Mouse (Mus musculus) olfactory bulb, adult 2 months (tissue): ENCODE results near the gene Cd81. TPM values are rescaled to one million over a fixed set of nuclear protein-coding genes. Genes with fewer than 3 reads are reported as not detected.

ENCODE experiments used
- H3K27ac ChIP-seq: fragments of 200-500 bp; 2 replicates; pipeline ENCODE4 v1.5.1; 2012; ENCODE audit warnings: low read depth, low read length; ENCODE audit not compliant: insufficient read depth
- H3K4me1 ChIP-seq: fragments of 200-500 bp; 2 replicates; pipeline ENCODE4 v1.6.1; 2012; ENCODE audit warnings: low read length; ENCODE audit not compliant: control insufficient read depth, insufficient read depth
- H3K4me3 ChIP-seq: fragments of 200-500 bp; 2 replicates; pipeline ENCODE4 v1.5.1; 2012; ENCODE audit warnings: mild to moderate bottlenecking, low read depth, low read length, moderate library complexity; ENCODE audit not compliant: insufficient read depth
- CTCF ChIP-seq: fragments of 200-500 bp; IDR thresholded peaks from 2 replicates; pipeline ENCODE4 v1.5.1; 2012; ENCODE audit warnings: low read depth, mild to moderate bottlenecking, low read length, moderate library complexity; ENCODE audit not compliant: insufficient read depth
- POLR2A ChIP-seq: fragments of 200-500 bp; IDR thresholded peaks from 2 replicates; pipeline ENCODE4 v1.6.1; 2012; ENCODE audit warnings: mild to moderate bottlenecking, low read depth, low read length, moderate library complexity; ENCODE audit not compliant: insufficient read depth
- WGBS: fragments of 180-500 bp; shearing (Covaris S2); methylation state at CpG from one replicate; pipeline ENCODE4 v1.1.7; 2018; 5-methylcytosine and 5-hydroxymethylcytosine counted together
- polyA plus RNA-seq: library from polyadenylated mRNA; stranded (reverse); fragments of >200 nt; gene quantifications from 2 replicates; pipeline ENCODE4 v1.2.4, GENCODE M21; 2012; ENCODE audit warnings: low replicate concordance; ENCODE audit not compliant: missing spikeins, insufficient read depth, insufficient read length

Cd81 gene
- polyA plus RNA-seq, 1 experiment, result not detected

GRCm38 (mm10) chr7:143108996-143109660, 56.6 kb downstream of the Cd81 start:
- WGBS, result 38% methylated on average over 3 of the region's 3 CpGs
- no peak for TF ChIP-seq CTCF
- TF ChIP-seq POLR2A, result no peak
- Histone ChIP-seq H3K4me3 (no peak overlapping the region), H3K27ac (no peak overlapping the region), H3K4me1 (peaks cover 11% of the 10 kb centered on the region; the same call in 1 of the 2 replicates)

- no peak for TF ChIP-seq POLR2A
- TF ChIP-seq CTCF, result no peak
- peaks cover 11% of the 10 kb centered on the region; the same call in 1 of the 2 replicates for H3K4me1 ChIP-seq
- H3K4me3 ChIP-seq, result no peak overlapping the region
- H3K27ac ChIP-seq, result no peak overlapping the region
- 71% methylated on average over 3 of the region's 3 CpGs for whole genome bisulfite sequencing
Observed at GRCm38 (mm10) chr7:143109696-143110095, 57.2 kb downstream of the Cd81 start.

DNA sequence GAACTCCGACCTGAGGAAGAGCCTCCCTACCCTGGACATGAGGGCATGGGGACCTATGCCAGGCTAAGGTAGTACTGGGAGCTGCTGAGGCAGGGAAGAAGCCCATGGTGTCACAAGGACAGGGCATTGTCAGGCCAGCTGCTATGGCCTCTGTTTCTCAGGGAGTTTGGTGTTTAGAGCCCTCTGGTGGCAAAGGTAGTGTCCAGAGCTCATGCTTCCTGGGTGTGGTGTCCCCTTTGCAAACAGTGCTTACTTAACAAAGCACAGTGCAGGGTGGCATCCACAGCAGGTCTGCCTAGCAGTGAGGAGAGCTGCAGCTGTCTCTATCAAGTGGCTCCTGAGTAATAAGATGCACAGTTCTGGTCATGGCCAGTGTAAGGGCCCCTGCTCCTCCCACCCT, 58.3 kb downstream of the Cd81 start:
- TF ChIP-seq CTCF, result no peak
- no peak for TF ChIP-seq POLR2A
- Histone ChIP-seq H3K4me3 (no peak overlapping the region), H3K4me1 (peaks cover 11% of the 10 kb centered on the region; the same call in 1 of the 2 replicates), H3K27ac (no peak overlapping the region)
- 54% methylated on average over 1 of the region's 1 CpGs for WGBS

DNA sequence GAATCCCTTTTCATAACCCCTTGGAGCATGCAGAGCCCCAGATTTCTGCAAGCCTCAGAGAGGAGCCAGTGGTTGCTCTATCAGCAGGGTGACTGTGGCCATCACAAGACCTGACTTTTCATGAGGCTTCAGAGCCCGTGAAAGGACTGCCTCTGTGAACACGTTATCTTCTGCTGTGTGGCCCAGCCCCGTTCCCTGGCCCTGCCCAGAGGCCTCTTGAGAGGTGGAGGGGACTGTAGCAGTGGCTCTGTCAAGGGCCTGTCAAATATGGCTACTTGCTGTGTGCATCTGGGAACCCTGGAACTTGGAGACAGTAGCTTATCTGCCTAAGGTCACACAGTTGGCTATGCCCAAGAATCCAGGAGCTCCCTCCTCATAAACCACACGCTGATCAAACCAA, 59.2 kb downstream of the Cd81 start:
- H3K4me1 ChIP-seq, result peaks cover 10% of the 10 kb centered on the region; the same call in 1 of the 2 replicates
- H3K4me3 ChIP-seq, result no peak overlapping the region
- no peak overlapping the region for H3K27ac ChIP-seq
- 68% methylated on average over 4 of the region's 4 CpGs for WGBS
- TF ChIP-seq CTCF, result no peak
- TF ChIP-seq POLR2A, result no peak

GRCm38 (mm10) chr7:143112395-143112794, 59.9 kb downstream of the Cd81 start:
- no peak overlapping the region for H3K27ac ChIP-seq
- no peak overlapping the region for H3K4me3 ChIP-seq
- H3K4me1 ChIP-seq, result peaks cover 3% of the 10 kb centered on the region; the same call in 1 of the 2 replicates
- 47% methylated on average over 1 of the region's 1 CpGs for WGBS
- TF ChIP-seq CTCF, result no peak
- TF ChIP-seq POLR2A, result no peak

DNA sequence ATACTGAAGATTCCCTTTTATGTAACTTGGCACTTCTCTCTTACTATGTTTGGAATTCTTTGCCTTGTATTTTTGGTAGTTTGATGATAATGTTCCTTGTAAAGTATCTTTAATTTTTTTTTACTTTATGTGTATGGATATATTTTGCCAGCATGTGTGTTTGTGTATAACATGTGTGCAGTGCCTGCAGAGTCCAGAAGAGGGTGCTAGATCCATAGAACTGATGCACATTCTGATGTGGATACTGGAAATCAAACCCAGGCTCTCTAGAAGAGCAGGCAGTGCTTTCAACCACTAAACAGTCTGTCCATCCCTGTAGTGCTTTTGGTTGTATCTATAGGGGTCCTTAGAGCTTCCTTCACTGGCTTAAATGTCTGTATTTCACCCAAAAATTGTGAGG, 62.2 kb downstream of the Cd81 start:
- no peak for TF ChIP-seq POLR2A
- no peak for TF ChIP-seq CTCF
- H3K27ac ChIP-seq, result no peak overlapping the region
- no peak overlapping the region for H3K4me3 ChIP-seq
- H3K4me1 ChIP-seq, result no peaks in the 10 kb centered on the region

DNA sequence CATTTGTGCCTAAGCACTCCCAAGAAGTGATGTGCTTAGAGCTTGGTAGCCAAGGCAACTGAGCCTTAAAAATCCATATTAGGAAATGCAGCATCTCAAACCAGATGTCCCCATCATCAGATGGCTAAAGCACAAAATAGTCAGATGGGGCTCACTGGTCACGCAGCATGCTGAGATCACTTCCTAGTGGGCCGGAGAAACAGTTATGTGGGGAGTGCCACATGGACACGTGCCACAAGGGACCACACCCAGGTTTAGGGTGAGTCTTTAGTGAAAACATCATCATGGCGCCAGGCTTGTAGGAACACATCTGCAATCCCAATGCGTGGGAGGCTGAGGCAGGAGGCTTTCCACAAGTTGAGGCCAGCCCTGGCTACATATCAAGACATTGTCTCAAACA, 64.0 kb downstream of the Cd81 start:
- H3K27ac ChIP-seq, result no peak overlapping the region
- TF ChIP-seq CTCF (no peak), POLR2A (no peak)
- no peaks in the 10 kb centered on the region for H3K4me1 ChIP-seq
- 83% methylated on average over 5 of the region's 5 CpGs for WGBS
- no peak overlapping the region for H3K4me3 ChIP-seq

Other genes starting within 250 kb of the Cd81 start
- gene Th, start 121.6 kb upstream of the Cd81 start, polyA plus RNA-seq, result not detected in 2 replicates
- gene Ascl2, start 83.5 kb upstream of the Cd81 start, polyA plus RNA-seq, result not detected in 2 replicates
- not detected in 2 replicates for gene Tspan32, start 47.7 kb upstream of the Cd81 start, polyA plus RNA-seq
- gene Tssc4, start 16.5 kb downstream of the Cd81 start, polyA plus RNA-seq, result not detected in 2 replicates
- not detected in 2 replicates for gene Trpm5, start 41.9 kb downstream of the Cd81 start, polyA plus RNA-seq
- gene Kcnq1, start 53.6 kb downstream of the Cd81 start, polyA plus RNA-seq, result not detected in 2 replicates